Mouse (Mus musculus) heart, embryonic 11.5 days (tissue): ENCODE results near the gene Crocc. TPM values are rescaled to one million over a fixed set of nuclear protein-coding genes. Genes with fewer than 3 reads are reported as not detected.

Experiments
- ATAC-seq: fragments of 200-750 bp; cut with Nextera tagmentation; replicated peaks from 2 replicates; pipeline ENCODE4 v1.8.0; 2017; ENCODE audit warnings: moderate library complexity; ENCODE audit not compliant: insufficient number of reproducible peaks, low FRiP score, low TSS enrichment
- H3K27ac ChIP-seq: fragments of 300-500 bp; sonication (generic); 2 replicates; pipeline ENCODE4 v1.5.1; 2014; ENCODE audit warnings: mild to moderate bottlenecking, low read depth, low read length
- H3K27me3 ChIP-seq: fragments of 300-500 bp; sonication (generic); 2 replicates; pipeline ENCODE4 v1.6.1; 2014; ENCODE audit warnings: mild to moderate bottlenecking, low read length, mixed read lengths; ENCODE audit not compliant: control insufficient read depth, insufficient read depth
- H3K36me3 ChIP-seq: fragments of 300-500 bp; sonication (generic); 2 replicates; pipeline ENCODE4 v1.6.1; 2014; ENCODE audit warnings: mild to moderate bottlenecking, low read length, moderate library complexity, mixed read lengths; ENCODE audit not compliant: control insufficient read depth, insufficient read depth
- H3K4me1 ChIP-seq: fragments of 300-500 bp; sonication (generic); 2 replicates; pipeline ENCODE4 v1.6.1; 2014; ENCODE audit warnings: low read length; ENCODE audit not compliant: control insufficient read depth, insufficient read depth
- H3K4me2 ChIP-seq: fragments of 300-500 bp; sonication (generic); 2 replicates; pipeline ENCODE4 v1.6.1; 2014; ENCODE audit warnings: mild to moderate bottlenecking, moderate library complexity
- H3K4me3 ChIP-seq: fragments of 300-500 bp; sonication (generic); 2 replicates; pipeline ENCODE4 v1.5.1; 2014; ENCODE audit warnings: low read depth, low read length
- H3K9ac ChIP-seq: fragments of 300-500 bp; sonication (generic); 2 replicates; pipeline ENCODE4 v1.6.1; 2014; ENCODE audit warnings: mild to moderate bottlenecking, low read depth, low read length, moderate library complexity
- H3K9me3 ChIP-seq: fragments of 300-500 bp; sonication (generic); replicated peaks from 2 replicates; pipeline ENCODE4 v1.6.1; 2016; ENCODE audit warnings: low read length; ENCODE audit not compliant: control insufficient read depth
- WGBS: fragments of 180-500 bp; shearing (Covaris S2); extraction: QIAGEN DNeasy Blood & Tissue Kit; methylation state at CpG from one replicate; pipeline ENCODE4 v1.1.7; 2014; ENCODE audit not compliant: insufficient replicate concordance; 5-methylcytosine and 5-hydroxymethylcytosine counted together
- polyA plus RNA-seq: library from polyadenylated mRNA; unstranded; fragments of >200 nt; fragmentation: Nextera tagmentation; extraction: Ambion mirVana; gene quantifications from 2 replicates; pipeline ENCODE4 v1.2.1, GENCODE M21; 2014

Gene Crocc
- polyA plus RNA-seq, 1 experiment from 2014 or later = 4.7 TPM

- no peak overlapping the region for H3K27ac ChIP-seq
- no peak overlapping the region for H3K4me2 ChIP-seq
- WGBS = 66% methylated on average over 10 of the region's 10 CpGs
- no peak for ATAC-seq
- H3K4me3 ChIP-seq = no peak overlapping the region
- no peaks in the 10 kb centered on the region for H3K36me3 ChIP-seq
- H3K9ac ChIP-seq = no peak overlapping the region
- H3K4me1 ChIP-seq = no peaks in the 10 kb centered on the region
- no peaks in the 10 kb centered on the region for H3K27me3 ChIP-seq
- no peaks in the 10 kb centered on the region for H3K9me3 ChIP-seq
Observed at GRCm38 (mm10) chr4:141095016-141095415, 34.7 kb upstream of the Crocc start.

DNA sequence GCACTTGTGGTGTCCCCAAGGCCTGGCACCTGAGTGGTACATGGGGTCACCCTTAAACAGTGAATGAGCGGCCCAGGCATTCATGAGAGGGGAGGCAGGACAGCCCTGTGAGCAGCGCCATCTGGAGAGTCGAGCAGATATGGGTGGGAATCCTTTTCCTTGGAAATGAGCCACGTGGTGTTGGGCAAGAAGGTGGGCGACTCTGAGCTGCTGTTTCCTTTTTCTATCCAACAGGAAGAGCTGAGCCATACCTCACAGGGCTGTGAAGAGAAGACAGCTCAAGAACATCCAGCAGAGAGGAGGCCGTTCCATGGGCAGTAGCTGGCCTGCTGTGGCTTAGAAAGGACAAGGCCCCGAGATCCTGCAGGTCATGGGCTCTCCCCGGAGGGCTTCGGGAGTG lies 28.4 kb upstream of the Crocc start:
- Histone ChIP-seq H3K36me3 (no peaks in the 10 kb centered on the region), H3K9ac (no peak overlapping the region), H3K4me2 (no peak overlapping the region), H3K4me1 (no peaks in the 10 kb centered on the region), H3K27me3 (no peaks in the 10 kb centered on the region), H3K9me3 (no peaks in the 10 kb centered on the region), H3K4me3 (no peak overlapping the region), H3K27ac (no peak overlapping the region)
- no peak for ATAC-seq
- WGBS = 65% methylated on average over 9 of the region's 9 CpGs

DNA sequence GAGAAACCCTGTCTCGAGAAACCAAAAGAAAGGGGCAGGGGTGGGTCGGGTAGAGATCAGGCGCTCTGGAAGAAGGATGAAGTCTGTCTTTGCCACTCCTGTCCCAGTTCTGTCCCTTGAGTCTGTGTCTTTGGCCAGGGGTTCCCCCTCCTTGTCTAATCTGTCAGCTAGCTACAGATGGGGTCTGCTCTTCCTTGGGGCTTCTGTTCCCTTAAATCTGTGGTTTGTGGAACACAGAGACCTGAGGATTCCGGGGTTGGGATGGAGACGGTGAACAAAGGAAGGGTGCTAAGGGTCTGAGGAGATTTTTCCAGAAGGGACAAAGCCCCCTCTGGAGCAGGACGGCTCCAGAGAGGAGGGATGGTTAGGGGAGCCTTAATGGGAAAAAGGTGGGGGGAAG lies 27.7 kb upstream of the Crocc start, which contains the start of gene Spata21:
Gene Spata21, plus strand, starts transcription at position 301 of the 400 bp plus-strand sequence.
- no peaks in the 10 kb centered on the region for H3K36me3 ChIP-seq
- no peak within 1 kb of the TSS for H3K27ac ChIP-seq
- 67% methylated on average over 6 of the region's 6 CpGs for WGBS
- no peaks in the 10 kb centered on the region for H3K9me3 ChIP-seq
- no peak within 1 kb of the TSS for H3K9ac ChIP-seq
- no peak for ATAC-seq
- H3K4me3 ChIP-seq = no peak within 1 kb of the TSS
- no peaks in the 10 kb centered on the region for H3K4me1 ChIP-seq
- H3K4me2 ChIP-seq = no peak within 1 kb of the TSS
- no peaks in the 10 kb centered on the region for H3K27me3 ChIP-seq

GRCm38 (mm10) chr4:141086862-141087261 lies 26.5 kb upstream of the Crocc start:
- no peaks in the 10 kb centered on the region for H3K27me3 ChIP-seq
- ATAC-seq = 0 out of 2 replicates have a peak, but pooled peaks have one; percentile 37
- H3K9me3 ChIP-seq = no peaks in the 10 kb centered on the region
- H3K27ac ChIP-seq = no peak overlapping the region
- no peaks in the 10 kb centered on the region for H3K36me3 ChIP-seq
- no peaks in the 10 kb centered on the region for H3K4me1 ChIP-seq
- H3K4me3 ChIP-seq = no peak overlapping the region
- no peak overlapping the region for H3K9ac ChIP-seq
- 53% methylated on average over 10 of the region's 10 CpGs for WGBS
- H3K4me2 ChIP-seq = no peak overlapping the region

DNA sequence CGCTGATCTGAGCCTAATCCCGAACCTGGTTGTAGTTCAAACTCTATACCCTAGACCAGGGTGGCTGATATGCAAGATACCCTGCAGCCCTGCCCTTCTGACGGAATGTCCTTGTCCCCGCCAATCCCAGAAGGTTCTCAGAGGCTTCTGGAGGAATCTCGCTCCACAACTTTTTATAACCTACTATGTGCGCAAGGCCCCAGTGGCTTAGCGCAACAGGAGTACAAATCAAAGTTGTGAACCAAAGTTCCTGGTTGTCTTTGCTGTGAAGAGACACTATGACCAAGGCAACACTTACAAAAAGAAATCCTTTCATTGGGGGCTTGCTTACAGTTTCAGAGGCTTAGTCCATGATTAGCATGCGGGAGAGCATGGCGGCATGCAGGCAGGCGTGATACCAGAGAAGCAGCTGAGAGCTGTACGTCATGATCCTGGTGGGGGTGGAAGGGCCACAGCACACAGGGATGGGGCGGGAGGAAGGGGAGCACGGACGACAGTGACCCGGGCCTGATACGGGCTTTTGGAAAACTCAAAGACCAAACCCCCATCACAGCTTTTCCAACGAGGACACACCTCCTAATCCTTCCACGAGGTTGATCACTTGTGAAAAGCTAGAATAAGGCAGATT lies 18.3 kb upstream of the Crocc start:
- Histone ChIP-seq H3K4me1 (peaks cover 22% of the 10 kb centered on the region), H3K9ac (peak overlapping the region; percentile 93; the same call in 1 of the 2 replicates), H3K36me3 (no peaks in the 10 kb centered on the region), H3K4me2 (no peak overlapping the region; the same call in 1 of the 2 replicates), H3K27ac (no peak overlapping the region), H3K27me3 (no peaks in the 10 kb centered on the region), H3K4me3 (no peak overlapping the region; the same call in 1 of the 2 replicates), H3K9me3 (no peaks in the 10 kb centered on the region)
- ATAC-seq = no peak
- WGBS = 70% methylated on average over 18 of the region's 18 CpGs

DNA sequence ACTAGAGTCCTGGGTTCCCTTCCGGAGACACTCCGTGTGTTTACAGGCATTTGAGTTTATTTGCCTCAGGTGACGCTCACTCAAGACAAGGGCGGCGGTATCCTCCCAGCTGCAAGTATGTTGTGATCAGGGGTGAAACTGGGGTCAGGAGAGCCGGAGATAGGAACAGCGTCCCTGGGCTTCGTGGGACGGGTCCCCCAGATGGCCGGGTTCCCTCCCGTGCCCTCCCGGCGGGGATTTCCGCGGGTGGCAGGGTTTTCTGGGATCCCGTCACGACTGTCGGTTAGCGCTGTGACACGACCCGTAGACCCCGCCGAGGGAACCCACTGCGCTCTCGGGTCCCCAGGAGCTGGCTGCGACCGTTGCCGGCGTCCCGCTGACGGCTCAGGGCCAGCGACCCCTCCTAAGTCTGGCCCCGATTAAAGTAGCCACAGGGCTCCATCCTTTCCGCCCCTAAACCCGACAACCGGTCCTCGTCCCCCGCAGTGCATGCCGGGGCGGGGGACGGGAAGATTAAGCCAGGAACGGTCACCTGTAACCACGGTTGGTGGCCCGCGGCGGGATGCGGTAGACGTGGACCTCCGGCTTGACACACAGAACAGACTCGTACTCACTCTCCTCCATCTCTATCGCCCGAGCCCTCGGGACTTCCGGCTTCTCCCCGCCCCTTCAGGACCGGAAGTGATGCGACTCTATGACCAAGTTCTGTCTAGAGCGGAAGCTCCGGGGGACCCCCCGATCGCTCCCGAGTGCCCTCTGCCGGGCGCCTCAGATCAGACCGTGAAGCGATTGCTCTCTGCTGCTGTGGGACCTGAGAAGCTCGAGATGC lies 17.5 kb upstream of the Crocc start, which contains the start of gene Necap2:
Gene Necap2, minus strand, starts transcription at position 677 of the 829 bp plus-strand sequence.
- H3K9me3 ChIP-seq = no peaks in the 10 kb centered on the region
- peak; percentile 89 for ATAC-seq
- H3K36me3 ChIP-seq = no peaks in the 10 kb centered on the region
- peak within 1 kb of the TSS; percentile 66; the same call in 1 of the 2 replicates for H3K27ac ChIP-seq
- H3K4me3 ChIP-seq = peak within 1 kb of the TSS; percentile 100
- WGBS = under 1% methylated on average over 67 of the region's 67 CpGs
- no peaks in the 10 kb centered on the region for H3K27me3 ChIP-seq
- H3K4me1 ChIP-seq = peaks cover 27% of the 10 kb centered on the region
- peak within 1 kb of the TSS; percentile 98 for H3K4me2 ChIP-seq
- H3K9ac ChIP-seq = peak within 1 kb of the TSS; percentile 93

DNA sequence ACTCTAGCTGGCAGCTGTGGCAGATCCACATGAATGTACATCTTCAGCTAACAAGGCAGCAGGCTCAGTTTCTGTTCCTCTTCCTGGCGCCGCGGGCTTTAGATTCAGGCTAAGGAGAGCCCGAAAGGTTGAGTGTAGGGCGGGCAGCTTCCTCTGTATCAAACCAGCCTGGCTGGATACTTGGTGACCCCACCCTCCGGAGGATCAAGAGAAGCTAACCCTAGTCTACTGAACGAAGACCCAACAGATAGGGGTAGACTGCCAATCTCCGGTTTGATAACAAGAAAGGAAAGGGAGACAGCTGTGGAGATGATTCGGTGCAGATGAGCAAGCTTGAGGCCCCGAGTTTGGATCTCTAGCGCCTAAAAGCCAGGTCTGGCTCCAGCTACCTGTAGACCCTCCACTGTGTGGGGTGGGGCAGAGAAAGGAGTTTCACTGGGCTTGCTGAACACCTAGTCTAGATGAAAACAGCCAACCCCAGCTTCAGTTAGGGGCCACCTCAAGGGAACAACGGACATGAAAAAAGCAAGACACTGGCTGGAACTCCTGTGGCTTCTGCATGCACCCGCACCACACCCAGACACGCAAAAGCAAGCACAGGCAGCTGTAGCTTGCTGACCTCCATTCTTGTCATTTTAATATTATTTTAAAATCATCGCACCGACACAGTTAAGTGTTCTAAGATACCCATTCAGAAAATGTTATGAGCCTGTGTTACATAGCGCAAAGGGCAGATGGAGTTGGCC lies 16.6 kb upstream of the Crocc start:
- WGBS = 68% methylated on average over 17 of the region's 17 CpGs
- peak overlapping the region; percentile 93 for H3K9ac ChIP-seq
- no peaks in the 10 kb centered on the region for H3K9me3 ChIP-seq
- peaks cover 27% of the 10 kb centered on the region for H3K4me1 ChIP-seq
- H3K27ac ChIP-seq = no peak overlapping the region
- H3K36me3 ChIP-seq = peaks cover 3% of the 10 kb centered on the region
- H3K27me3 ChIP-seq = no peaks in the 10 kb centered on the region
- peak overlapping the region; percentile 100 for H3K4me3 ChIP-seq
- no peak for ATAC-seq
- peak overlapping the region; percentile 98 for H3K4me2 ChIP-seq

GRCm38 (mm10) chr4:141074109-141074508 lies 13.8 kb upstream of the Crocc start:
- H3K27me3 ChIP-seq = no peaks in the 10 kb centered on the region
- no peak overlapping the region for H3K4me2 ChIP-seq
- 0 out of 2 replicates have a peak overlapping the region, but pooled peaks have one; percentile 51 for H3K27ac ChIP-seq
- H3K36me3 ChIP-seq = peaks cover 17% of the 10 kb centered on the region
- peaks cover 32% of the 10 kb centered on the region for H3K4me1 ChIP-seq
- H3K4me3 ChIP-seq = no peak overlapping the region
- H3K9ac ChIP-seq = no peak overlapping the region
- no peaks in the 10 kb centered on the region for H3K9me3 ChIP-seq
- 77% methylated on average over 4 of the region's 4 CpGs for WGBS
- no peak for ATAC-seq
